17 mouse cellular contexts compared by ENCODE assay signal in the genomic region with DNA sequence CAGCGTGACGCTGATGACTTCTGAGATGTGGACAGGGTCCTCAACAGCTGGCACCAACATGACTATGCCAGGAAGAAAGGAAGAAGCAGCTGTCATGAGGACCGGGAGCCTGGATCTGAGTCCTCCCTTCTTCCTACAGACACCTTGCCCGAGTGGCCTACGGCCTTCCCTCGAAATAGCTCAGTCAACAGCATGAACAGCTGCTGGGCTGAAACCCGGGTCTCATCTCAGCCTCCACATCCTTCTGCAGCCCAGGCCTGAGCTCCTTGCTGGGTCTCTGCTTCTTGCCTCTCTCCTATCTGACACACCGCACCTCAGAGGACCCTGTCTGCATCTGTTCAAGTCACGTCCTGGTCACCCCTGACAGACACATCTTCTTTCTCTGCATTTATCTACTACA. TPM values are rescaled to one million over a fixed set of nuclear protein-coding genes. Genes with fewer than 3 reads are reported as not detected.
"Had no signal": no experiment of that assay in that cellular context is flagged by ENCODE, and none has a peak within 500 bp of the region (broad histone marks: within the 10 kb centered on the region; RNA-seq: fewer than 3 reads in every experiment).

No protein-coding gene starts in this region.

- H3K36me3 ChIP-seq: forebrain, embryonic 15.5 days had no signal

- H3K27me3 ChIP-seq: embryonic facial prominence, embryonic 12.5 days; embryonic facial prominence, embryonic 13.5 days; embryonic facial prominence, embryonic 15.5 days; forebrain, embryonic 12.5 days; forebrain, embryonic 13.5 days; forebrain, embryonic 15.5 days had no signal

- H3K4me2 ChIP-seq: embryonic facial prominence, embryonic 12.5 days; embryonic facial prominence, embryonic 13.5 days; embryonic facial prominence, embryonic 15.5 days; forebrain, embryonic 12.5 days; forebrain, embryonic 13.5 days; forebrain, embryonic 15.5 days had no signal

- DNase-seq: gastrocnemius, adult 2 months; gastrocnemius, postnatal 14 days; gastrocnemius, postnatal 25 days; gastrocnemius, postnatal 36 days had no signal

- H3K27ac ChIP-seq: embryonic facial prominence, embryonic 10.5 days; embryonic facial prominence, embryonic 12.5 days; embryonic facial prominence, embryonic 13.5 days; embryonic facial prominence, embryonic 15.5 days; forebrain, embryonic 10.5 days; forebrain, embryonic 12.5 days; forebrain, embryonic 13.5 days; forebrain, embryonic 15.5 days; gastrocnemius, adult 2 months; heart, adult 2 months had no signal

- H3K9me3 ChIP-seq: embryonic facial prominence, embryonic 10.5 days; embryonic facial prominence, embryonic 12.5 days; embryonic facial prominence, embryonic 13.5 days; embryonic facial prominence, embryonic 15.5 days; forebrain, embryonic 10.5 days; forebrain, embryonic 12.5 days; forebrain, embryonic 13.5 days; forebrain, embryonic 15.5 days had no signal

- H3K4me1 ChIP-seq: embryonic facial prominence, embryonic 10.5 days; embryonic facial prominence, embryonic 12.5 days; embryonic facial prominence, embryonic 13.5 days; embryonic facial prominence, embryonic 15.5 days; forebrain, embryonic 10.5 days; forebrain, embryonic 12.5 days; forebrain, embryonic 13.5 days; forebrain, embryonic 15.5 days had no signal

- H3K9ac ChIP-seq: embryonic facial prominence, embryonic 12.5 days; embryonic facial prominence, embryonic 13.5 days; embryonic facial prominence, embryonic 15.5 days; forebrain, embryonic 12.5 days; forebrain, embryonic 13.5 days; forebrain, embryonic 15.5 days; forebrain, postnatal 0 days had no signal

- ATAC-seq: forebrain, embryonic 15.5 days had no signal

- H3K4me3 ChIP-seq: embryonic facial prominence, embryonic 10.5 days; embryonic facial prominence, embryonic 12.5 days; embryonic facial prominence, embryonic 13.5 days; embryonic facial prominence, embryonic 15.5 days; erythroblast, embryonic 14.5 days; forebrain, embryonic 10.5 days; forebrain, embryonic 12.5 days; forebrain, embryonic 13.5 days; forebrain, embryonic 15.5 days; gastrocnemius, adult 2 months; heart, adult 2 months had no signal

RNA-seq across cellular contexts. Expression of a gene that starts 27.1 kb away (rescaled TPM):
- polyA plus RNA-seq: erythroblast, embryonic 14.5 days had no signal

RNA-seq across cellular contexts. Expression of a gene that starts 27.2 kb away (rescaled TPM):
- total RNA-seq: common myeloid progenitor, adult 5-6 weeks; granulocyte monocyte progenitor cell, adult 5-6 weeks had no signal
